Mouse (Mus musculus): ENCODE measurements around the gene Rasa2. TPM values are rescaled to one million over a fixed set of nuclear protein-coding genes. Genes with fewer than 3 reads are reported as not detected.
"Not testable (repeated sequence)": the region's sequence is repeated elsewhere in the genome, so short reads cannot be mapped to it uniquely, and the experiment has no call there.

Rasa2 gene
- 1 to 10 TPM; 4.3 to 9.6 TPM for total RNA-seq (2021)
- long read RNA-seq, experiment 1, full-length matches to known transcripts: 3 of 6 reads
- long read RNA-seq, experiment 1, partial matches to known transcripts: 2 of 6 reads
- long read RNA-seq, experiment 1, other reads (novel, unspliced or antisense): 1 of 6 reads
- long read RNA-seq, experiment 2, partial matches to known transcripts: 0 of 2 reads
- long read RNA-seq, experiment 2, other reads (novel, unspliced or antisense): 2 of 2 reads

GRCm38 (mm10) chr9:96631389-96632072 is at the start of gene Rasa2:
Gene Rasa2 (minus strand): TSS chr9:96631617.
- DNase-seq: peak; percentile 93

GRCm38 (mm10) chr9:96678611-96679010 is 47.2 kb upstream of the Rasa2 start:
- DNase-seq: no peak

- not testable (repeated sequence) for DNase-seq
These were observed 46.3 kb upstream of the Rasa2 start for GRCm38 (mm10) chr9:96677711-96678110.

GRCm38 (mm10) chr9:96676671-96677070 is 45.3 kb upstream of the Rasa2 start:
- DNase-seq: no peak

- DNase-seq: no peak
These were observed 44.6 kb upstream of the Rasa2 start for GRCm38 (mm10) chr9:96675763-96676640.

- peak; percentile 32 for DNase-seq
These were observed 43.8 kb upstream of the Rasa2 start for GRCm38 (mm10) chr9:96675071-96675762.

- no peak for DNase-seq
These were observed 42.9 kb upstream of the Rasa2 start for GRCm38 (mm10) chr9:96674301-96674700.

- no peak for DNase-seq
These were observed 41.0 kb upstream of the Rasa2 start for GRCm38 (mm10) chr9:96672466-96672865.

GRCm38 (mm10) chr9:96671249-96671648 is 39.8 kb upstream of the Rasa2 start:
- no peak for DNase-seq

GRCm38 (mm10) chr9:96669877-96670276 is 38.5 kb upstream of the Rasa2 start:
- DNase-seq: peak; percentile 92

GRCm38 (mm10) chr9:96668628-96669027 is 37.2 kb upstream of the Rasa2 start:
- DNase-seq: peak; percentile 63

GRCm38 (mm10) chr9:96660510-96661244 is 29.3 kb upstream of the Rasa2 start:
- no peak for DNase-seq

- DNase-seq: no peak
These were observed 28.4 kb upstream of the Rasa2 start for GRCm38 (mm10) chr9:96659801-96660200.

GRCm38 (mm10) chr9:96653538-96653937 is 22.1 kb upstream of the Rasa2 start:
- DNase-seq: no peak

- no peak for DNase-seq
These were observed 21.3 kb upstream of the Rasa2 start for GRCm38 (mm10) chr9:96652763-96653162.

- no peak for DNase-seq
These were observed 19.4 kb upstream of the Rasa2 start for GRCm38 (mm10) chr9:96650807-96651206.

GRCm38 (mm10) chr9:96649924-96650323 is 18.5 kb upstream of the Rasa2 start:
- no peak for DNase-seq

- DNase-seq: no peak
These were observed 17.9 kb upstream of the Rasa2 start for GRCm38 (mm10) chr9:96649362-96649761.

- DNase-seq: no peak
These were observed 15.4 kb upstream of the Rasa2 start for GRCm38 (mm10) chr9:96646668-96647295.

GRCm38 (mm10) chr9:96644840-96645239 is 13.4 kb upstream of the Rasa2 start:
- no peak for DNase-seq

- DNase-seq: not testable (repeated sequence)
These were observed 12.6 kb upstream of the Rasa2 start for GRCm38 (mm10) chr9:96644002-96644401.

Data from gastrocnemius, postnatal 10 days (tissue).